23 mouse cellular contexts compared by ENCODE assay signal in genomic region chr8:62502043-62502442, GRCm38 (mm10).
DNase-seq lines count a peak whose midpoint lies in the region; ATAC-seq lines count a peak whose summit lies in the region.
"Had no signal": no experiment of that assay in that cellular context is flagged by ENCODE, and none has a peak within 500 bp of the region (broad histone marks: within the 10 kb centered on the region; RNA-seq: fewer than 3 reads in every experiment).

No protein-coding gene starts in this region.

- 25% methylated on average over 2 of the region's 2 CpGs for WGBS in forebrain, embryonic 15.5 days
- WGBS in forebrain, embryonic 10.5 days: 68% methylated on average over 2 of the region's 2 CpGs

- H3K4me2 ChIP-seq in forebrain, embryonic 15.5 days (replicated peaks): no peak overlapping the region
- H3K4me2 ChIP-seq: embryonic facial prominence, embryonic 13.5 days; hindbrain, embryonic 12.5 days; midbrain, embryonic 15.5 days; neural tube, embryonic 13.5 days had no signal

- H3K27me3 ChIP-seq in forebrain, embryonic 15.5 days: no peaks in the 10 kb centered on the region
- H3K27me3 ChIP-seq in forebrain, embryonic 10.5 days (ENCODE audit: poor library complexity, severe bottlenecking): no peaks in the 10 kb centered on the region
- H3K27me3 ChIP-seq: embryonic facial prominence, embryonic 13.5 days; hindbrain, embryonic 12.5 days; midbrain, embryonic 15.5 days; neural tube, embryonic 13.5 days had no signal

- DNase-seq in forebrain, embryonic 10.5 days (ENCODE audit: extremely low spot score, low spot score): no peak
- DNase-seq in layer of hippocampus, adult 18-20 months (ENCODE audit: low spot score in 2 of 2): peak; percentile 37 to 67
- no peak for DNase-seq in layer of hippocampus, postnatal 25 days (ENCODE audit: extremely low spot score in 1 of 2, low spot score in 1 of 2)
- DNase-seq in Muller cell, postnatal 12 days (ENCODE audit: inconsistent ontology term): peak; percentile 62
- peak; percentile 22 for DNase-seq in layer of hippocampus, adult 9-10 months (ENCODE audit: low spot score)
- no peak for DNase-seq in cerebellum, postnatal 36 days
- DNase-seq in ovary, postnatal 14 days (ENCODE audit: low spot score): no peak
- DNase-seq: adrenal gland, adult 2 months; cerebellum, adult 18-20 months; cerebellum, postnatal 14 days; gastrocnemius, postnatal 25 days; kidney, adult 18-20 months; kidney, postnatal 4 days; lung, postnatal 4 days; thymus, postnatal 25 days had no signal

- H3K9me3 ChIP-seq in forebrain, embryonic 15.5 days: no peaks in the 10 kb centered on the region
- H3K9me3 ChIP-seq in forebrain, embryonic 10.5 days: no peaks in the 10 kb centered on the region
- H3K9me3 ChIP-seq: embryonic facial prominence, embryonic 13.5 days; hindbrain, embryonic 12.5 days; midbrain, embryonic 15.5 days; neural tube, embryonic 13.5 days had no signal

- H3K27ac ChIP-seq in forebrain, embryonic 15.5 days (replicated peaks): no peak overlapping the region
- no peak overlapping the region for H3K27ac ChIP-seq in forebrain, embryonic 10.5 days
- H3K27ac ChIP-seq: embryonic facial prominence, embryonic 13.5 days; hindbrain, embryonic 12.5 days; midbrain, embryonic 15.5 days; neural tube, embryonic 13.5 days had no signal

- 0 out of 2 replicates have a peak, but pooled peaks have one; percentile 43 for ATAC-seq in forebrain, embryonic 15.5 days (replicated peaks)
- ATAC-seq: CD4-positive, CD25-positive, alpha-beta regulatory T cell, adult 4 months; midbrain, embryonic 15.5 days had no signal

- no peak overlapping the region for H3K9ac ChIP-seq in forebrain, embryonic 15.5 days (replicated peaks)
- H3K9ac ChIP-seq: embryonic facial prominence, embryonic 13.5 days; hindbrain, embryonic 12.5 days; midbrain, embryonic 15.5 days; neural tube, embryonic 13.5 days had no signal

- no peaks in the 10 kb centered on the region for H3K36me3 ChIP-seq in forebrain, embryonic 15.5 days
- H3K36me3 ChIP-seq in forebrain, embryonic 10.5 days (replicated peaks): no peaks in the 10 kb centered on the region
- H3K36me3 ChIP-seq: embryonic facial prominence, embryonic 13.5 days; hindbrain, embryonic 12.5 days; midbrain, embryonic 15.5 days; neural tube, embryonic 13.5 days had no signal

- no peak overlapping the region for H3K4me3 ChIP-seq in forebrain, embryonic 15.5 days
- H3K4me3 ChIP-seq in forebrain, embryonic 10.5 days: no peak overlapping the region
- H3K4me3 ChIP-seq: embryonic facial prominence, embryonic 13.5 days; erythroblast, embryonic 14.5 days; hindbrain, embryonic 12.5 days; midbrain, embryonic 15.5 days; myocyte; neural tube, embryonic 13.5 days had no signal

- H3K4me1 ChIP-seq in forebrain, embryonic 15.5 days: no peaks in the 10 kb centered on the region
- H3K4me1 ChIP-seq in forebrain, embryonic 10.5 days: no peaks in the 10 kb centered on the region
- H3K4me1 ChIP-seq: embryonic facial prominence, embryonic 13.5 days; hindbrain, embryonic 12.5 days; midbrain, embryonic 15.5 days; neural tube, embryonic 13.5 days had no signal

Comparison
In these comparisons a context has a peak if more than half of its experiments do, and no peak if none do; other contexts are left out.
1. DNase-seq: peak in layer of hippocampus, adult 18-20 months (2 of 2), Muller cell, postnatal 12 days (single experiment) and layer of hippocampus, adult 9-10 months (single experiment); none in forebrain, embryonic 10.5 days (single experiment), layer of hippocampus, postnatal 25 days (0 of 2), cerebellum, postnatal 36 days (0 of 2) and ovary, postnatal 14 days (single experiment).